Mouse (Mus musculus): ENCODE measurements around the gene Ptgs1.

- TF ChIP-seq CTCF (IDR thresholded peaks at IDR 0.05; ENCODE audit: control insufficient read depth, insufficient read depth, low read length) = no peak
- TF ChIP-seq POLR2A (IDR thresholded peaks at IDR 0.05; ENCODE audit: borderline replicate concordance, control insufficient read depth, low read depth, low read length) = no peak
These were observed 40.0 kb downstream of the Ptgs1 start for GRCm38 (mm10) chr2:36270186-36270585.

All from bone marrow, adult 2 months (tissue).